Mouse (Mus musculus) spleen, postnatal 14 days (tissue): ENCODE results near the gene Mrpl55.

Experiments used
- DNase-seq, 2 experiments: peaks; one replicate each; pipeline ENCODE4 v3.0.0; 2021 to 2022; ENCODE audit warnings: low spot score in 2 of 2

Gene Mrpl55

DNA sequence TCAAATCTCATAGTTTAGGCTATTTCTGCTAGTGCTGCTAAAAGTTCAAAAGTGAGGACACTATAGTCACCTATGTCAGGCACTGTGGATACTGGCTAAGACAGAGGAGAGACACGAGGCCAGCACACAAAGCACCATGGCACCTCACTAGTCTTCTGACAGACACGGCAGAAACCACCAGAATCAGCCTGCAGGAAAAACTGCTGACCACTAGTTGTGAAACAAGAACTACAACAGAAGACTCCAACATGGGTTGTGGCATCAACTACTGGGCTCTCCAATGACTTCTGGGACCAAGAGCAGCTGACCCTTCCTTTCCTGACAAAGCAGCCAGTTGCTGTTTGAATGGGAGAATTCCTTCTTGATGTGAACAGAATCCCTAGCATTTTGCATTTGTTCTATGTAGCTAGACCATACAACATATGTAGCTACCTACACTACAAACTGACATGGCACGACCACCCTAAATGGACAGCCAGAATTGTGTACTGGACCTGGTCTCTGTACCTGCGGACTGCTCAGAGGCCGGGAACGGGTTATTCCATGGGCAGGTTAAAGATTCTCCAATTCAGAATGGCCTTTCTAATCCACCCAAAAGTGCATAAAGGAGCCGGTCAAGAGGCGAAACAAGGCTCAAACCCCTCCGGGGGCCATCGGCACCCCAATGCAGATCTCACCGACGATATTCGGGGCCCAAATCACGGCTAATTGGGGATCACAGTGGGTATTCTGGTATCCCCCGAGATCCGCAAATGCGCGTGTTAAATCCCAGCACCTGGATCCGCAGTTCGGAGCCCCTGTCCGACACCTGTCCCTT lies 24.7 kb downstream of the Mrpl55 start:
- no peak for DNase-seq

DNA sequence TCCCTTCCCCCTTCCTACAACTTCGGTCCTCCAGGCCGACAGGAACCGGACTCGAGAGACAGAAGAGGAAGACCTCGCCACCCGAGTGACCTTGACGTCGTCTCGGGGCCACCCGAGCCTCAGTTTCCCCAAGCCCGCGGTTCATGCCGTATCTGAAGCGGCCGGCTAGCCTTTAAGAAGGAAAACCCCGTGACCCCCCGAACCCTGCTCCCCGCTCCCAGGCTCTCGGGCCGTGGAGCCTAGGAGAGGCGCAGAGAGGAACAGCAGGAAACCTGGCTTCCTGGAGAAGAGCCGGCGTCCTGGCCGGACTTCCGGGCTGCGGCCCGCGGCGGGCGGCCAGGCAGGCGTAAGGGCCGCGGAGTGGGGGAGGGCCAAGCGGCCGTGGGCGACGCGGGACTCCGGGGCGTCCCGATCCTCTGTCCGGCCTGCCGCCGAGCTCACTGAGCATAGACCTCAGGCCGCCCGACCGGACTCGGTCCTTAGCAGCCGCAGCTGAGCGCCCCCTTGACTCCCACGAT lies 25.4 kb downstream of the Mrpl55 start:
- DNase-seq: peak in 1 of 2 experiments; percentile 21

DNA sequence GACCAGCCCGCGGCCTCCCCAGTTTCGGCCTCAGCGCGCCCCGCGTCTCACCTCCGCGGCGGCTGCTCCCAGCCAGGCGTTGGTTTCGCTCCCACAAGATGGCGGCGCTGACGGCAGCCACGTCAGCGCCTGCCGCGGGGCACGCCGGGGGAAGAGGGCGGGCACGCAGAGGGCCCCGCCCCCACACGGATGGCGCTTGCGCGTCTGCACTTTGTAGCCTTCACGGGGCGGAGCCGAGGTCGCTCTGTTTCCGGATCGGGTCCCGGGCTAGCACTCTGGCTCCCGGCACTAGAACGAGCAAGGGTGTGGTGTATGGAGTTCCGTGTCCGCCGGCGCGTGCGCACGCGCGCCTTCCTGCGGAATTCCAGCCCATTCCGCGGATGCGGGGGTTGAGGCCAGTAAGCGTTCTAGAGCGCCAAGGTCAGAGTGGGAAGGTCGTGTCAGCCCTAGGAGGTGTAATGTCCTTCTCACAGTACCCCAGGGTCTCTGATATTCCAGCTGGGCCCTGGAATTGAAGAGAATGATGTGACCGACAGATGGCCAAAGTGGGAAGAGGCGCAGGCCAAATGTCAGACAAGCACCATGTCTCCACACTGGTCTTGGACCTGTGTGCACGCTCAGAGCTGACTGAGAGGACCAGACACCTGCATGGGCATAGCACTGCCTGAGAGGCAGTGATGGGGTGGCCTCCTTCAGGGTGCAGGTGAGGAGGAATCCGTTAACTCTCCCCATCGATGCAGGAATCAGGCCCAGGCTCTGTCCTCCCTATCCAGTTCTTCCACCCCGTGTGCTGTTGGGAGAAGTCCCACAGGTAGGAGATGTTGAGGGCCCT lies 26.1 kb downstream of the Mrpl55 start, which contains the start of gene Arf1:
Arf1 (minus strand) TSS at position 149 of the 832 bp plus-strand sequence.
- DNase-seq: peak; percentile 96 to 97

DNA sequence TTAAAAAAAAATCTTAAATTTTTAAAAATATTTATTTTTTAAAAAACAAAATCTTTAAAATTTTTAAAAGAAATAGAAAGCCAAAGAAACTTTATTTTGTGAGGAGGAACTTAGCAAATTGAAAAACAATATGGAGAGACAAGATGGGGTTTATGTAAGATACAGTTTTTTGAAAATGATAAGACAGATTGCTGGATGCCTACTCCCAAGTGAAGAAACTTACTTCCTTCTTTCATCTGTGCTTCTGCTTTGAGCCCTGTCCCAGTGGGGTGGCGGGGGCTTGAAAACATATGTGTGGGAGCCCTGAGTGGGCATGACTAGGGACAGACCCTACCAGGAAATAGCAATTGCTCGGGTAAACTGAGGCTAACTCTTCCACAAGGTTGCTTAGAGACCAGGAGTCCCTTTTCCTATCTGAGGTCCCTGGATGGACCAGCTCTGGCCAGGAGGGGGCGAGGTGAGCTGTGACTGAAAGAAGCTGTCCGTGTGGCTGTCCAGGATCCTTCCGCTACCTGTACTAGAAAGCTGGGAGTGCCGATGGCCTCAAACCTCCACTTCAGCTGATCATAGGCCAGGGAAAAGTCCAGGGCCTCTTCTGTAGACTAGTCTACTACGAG lies 28.0 kb downstream of the Mrpl55 start:
- peak; percentile 36 to 60 for DNase-seq

DNA sequence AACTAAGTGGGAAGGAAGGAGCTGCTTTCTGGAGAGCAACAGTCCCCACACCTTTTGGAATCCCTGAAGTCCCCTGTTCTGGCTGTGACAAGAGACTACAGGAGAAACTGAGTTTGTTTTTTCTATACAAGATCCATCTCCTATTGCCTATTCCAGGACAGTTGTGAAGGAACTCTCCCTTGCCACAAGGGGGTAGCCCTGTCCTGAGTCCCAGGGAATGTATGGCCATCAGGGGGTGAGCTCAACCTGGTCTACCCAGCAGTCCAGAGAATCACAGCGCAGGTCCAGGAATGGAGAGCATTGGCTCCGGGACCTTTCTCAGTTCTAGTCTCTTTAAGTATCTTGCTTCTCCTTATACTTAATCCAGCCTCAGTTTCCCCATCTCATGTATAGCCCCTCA lies 30.5 kb downstream of the Mrpl55 start:
- no peak for DNase-seq

DNA sequence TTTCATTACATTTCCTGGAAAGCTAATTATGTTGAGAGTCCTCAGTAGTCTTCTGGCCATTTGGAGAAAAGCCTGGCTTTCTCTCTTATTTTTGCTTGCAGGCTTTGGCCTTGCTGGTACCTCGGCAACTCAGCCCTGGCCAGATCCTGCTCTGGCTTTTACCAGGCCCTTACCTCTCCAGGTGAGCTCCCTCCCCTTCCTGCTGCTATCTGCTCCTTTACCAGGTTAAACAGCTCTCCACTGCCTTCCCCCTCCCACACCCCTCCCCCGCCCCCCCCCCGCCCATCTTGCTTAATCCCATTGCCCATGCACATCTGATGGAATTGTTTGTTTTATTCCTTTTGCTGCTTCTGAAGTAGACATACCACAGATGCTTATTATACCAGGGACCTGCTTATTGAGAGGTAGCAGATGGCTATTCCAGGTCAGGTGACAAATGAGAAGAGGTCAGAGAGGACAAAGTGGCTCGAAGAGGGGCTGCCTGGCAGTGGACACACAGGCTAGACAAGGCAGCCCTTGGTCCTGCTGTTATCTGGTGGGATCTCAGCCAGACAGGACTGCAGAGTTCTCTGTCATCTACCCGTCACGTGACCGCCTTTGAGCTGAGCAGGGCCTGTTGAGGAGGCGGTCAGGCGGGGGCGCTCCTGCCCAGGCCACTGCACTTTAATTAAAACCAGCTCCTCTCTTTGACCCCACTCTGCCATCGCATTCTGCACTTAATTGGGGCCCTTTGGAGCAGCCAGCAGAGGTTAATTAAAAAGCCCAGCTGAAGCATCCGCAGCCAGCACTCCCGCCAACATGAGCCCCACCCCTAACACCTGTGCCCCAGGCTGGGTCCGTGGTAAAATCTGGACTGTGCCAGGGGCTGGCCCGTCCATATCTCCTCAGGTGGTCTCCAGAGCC lies 36.5 kb downstream of the Mrpl55 start:
- DNase-seq: peak; percentile 28 to 31

DNA sequence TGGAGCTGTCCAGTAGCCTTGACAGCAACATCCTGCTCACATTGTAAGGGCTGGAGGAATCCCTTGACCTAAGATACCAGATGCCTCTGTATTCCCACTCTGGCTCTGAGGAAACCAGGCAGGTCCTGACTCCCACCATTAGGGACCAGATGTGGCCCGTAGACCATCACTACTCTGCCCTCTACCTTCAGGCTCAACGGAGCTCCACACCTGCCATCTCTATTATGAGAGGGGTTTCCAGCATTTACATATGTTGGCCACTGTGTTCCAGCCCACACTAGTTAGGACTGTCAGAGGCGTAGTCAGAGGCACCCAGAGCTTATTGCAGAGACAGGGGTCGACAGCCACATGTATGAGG lies 37.1 kb downstream of the Mrpl55 start:
- no peak for DNase-seq

DNA sequence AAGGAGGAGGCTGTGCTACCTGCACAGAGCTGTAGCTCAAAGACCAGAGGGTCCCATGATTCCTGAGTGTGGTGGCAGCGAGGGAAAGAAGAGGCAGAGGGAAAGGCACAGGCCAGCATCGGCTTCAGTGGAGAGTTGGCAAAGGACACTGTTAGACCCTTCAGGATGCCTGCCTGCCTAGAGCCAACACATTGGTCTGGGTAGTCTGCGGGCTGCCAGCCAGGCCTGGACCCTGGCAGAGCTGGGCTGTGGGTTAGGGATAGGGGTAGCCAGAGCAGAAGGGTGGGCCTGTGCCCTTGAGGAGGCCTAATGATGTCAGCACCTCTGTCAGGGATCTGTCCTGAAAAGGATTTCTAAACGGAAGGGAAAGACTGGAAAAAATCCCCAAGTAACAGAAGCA lies 37.5 kb downstream of the Mrpl55 start:
- no peak for DNase-seq

DNA sequence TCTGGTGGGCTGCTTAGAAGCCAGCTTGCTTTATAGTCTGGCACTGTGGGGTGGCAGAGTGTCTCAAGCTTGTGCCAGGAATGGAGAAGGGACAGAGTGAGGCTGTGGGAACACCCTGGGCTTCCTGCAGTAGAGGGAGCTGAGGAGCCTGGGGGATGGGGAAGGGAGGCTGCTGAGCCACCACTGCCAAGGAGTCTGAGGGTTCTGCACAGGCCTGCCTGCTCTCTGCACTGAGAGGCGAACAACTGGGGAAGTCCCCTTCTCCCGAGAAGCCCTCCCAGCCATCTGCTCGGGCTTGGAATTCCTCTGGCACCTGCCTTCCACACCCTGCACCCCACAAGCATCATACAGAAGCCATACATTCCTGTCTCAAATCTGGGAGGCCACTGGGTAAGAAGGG lies 39.6 kb downstream of the Mrpl55 start:
- no peak for DNase-seq

DNA sequence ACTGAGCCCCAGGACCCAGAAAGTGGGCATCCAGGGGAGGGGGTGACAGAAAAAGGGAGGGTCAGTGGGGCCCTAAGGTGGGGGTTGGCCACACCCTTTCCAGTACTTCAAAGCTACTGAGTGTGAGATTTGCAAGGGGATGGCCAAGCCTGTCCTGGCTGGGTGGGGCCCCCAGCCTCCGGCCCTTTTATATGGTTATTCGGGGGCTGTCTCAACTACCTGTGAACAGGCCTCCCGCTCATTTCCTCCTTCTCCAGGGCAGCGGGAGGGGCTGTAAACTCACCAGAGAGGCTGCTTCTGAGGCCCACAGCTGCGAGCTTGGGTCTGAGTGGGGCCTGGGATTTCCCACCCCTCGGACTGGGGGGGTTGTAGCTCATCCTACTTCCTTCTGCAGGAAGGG lies 41.6 kb downstream of the Mrpl55 start:
- DNase-seq: no peak

DNA sequence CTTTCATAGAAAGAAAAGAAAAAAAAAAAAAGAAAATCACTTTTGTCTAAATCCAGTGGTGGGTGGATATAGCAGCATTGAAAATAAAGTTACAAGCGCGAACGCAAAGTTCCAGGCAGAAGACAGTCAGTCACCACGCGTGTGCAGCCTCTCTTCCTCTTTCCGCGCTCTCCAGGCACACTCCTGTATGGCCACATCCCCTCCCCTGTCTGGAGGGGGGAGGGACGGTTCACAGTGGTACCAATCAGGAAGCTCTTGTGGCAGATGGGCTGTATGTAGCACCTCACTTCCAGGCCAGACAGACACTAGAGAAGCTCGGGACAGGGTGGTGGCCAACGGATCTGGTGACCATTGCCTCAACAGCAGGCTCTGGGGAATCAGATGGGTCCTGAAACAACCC lies 45.8 kb downstream of the Mrpl55 start:
- no peak for DNase-seq
